Mouse (Mus musculus) G1E (cell line): ENCODE data around the gene Gm17018. TPM values are rescaled to one million over a fixed set of nuclear protein-coding genes. Genes with fewer than 3 reads are reported as not detected.

Source experiments
- ATAC-seq: 2 replicates; pipeline ENCODE4 v1.8.0; 2016; ENCODE audit warnings: mild to moderate bottlenecking; ENCODE audit not compliant: insufficient number of reproducible peaks, poor library complexity, low FRiP score, severe bottlenecking; ENCODE audit errors: extremely low read depth
- DNase-seq: peaks from one replicate; pipeline ENCODE4 v3.0.0; 2012; ENCODE audit warnings: low spot score
- H3K27me3 ChIP-seq: 2 replicates; pipeline ENCODE4 v1.6.1; 2012; ENCODE audit warnings: mild to moderate bottlenecking, low read length, inconsistent platforms; ENCODE audit not compliant: insufficient read depth
- H3K36me3 ChIP-seq: replicated peaks from 2 replicates; pipeline ENCODE3; 2012; ENCODE audit warnings: mild to moderate bottlenecking, inconsistent platforms
- H3K4me1 ChIP-seq: 2 replicates; pipeline ENCODE4 v1.6.1; 2012; ENCODE audit warnings: low read depth, low read length, inconsistent platforms, mixed read lengths; ENCODE audit not compliant: insufficient read depth
- H3K4me3 ChIP-seq: 2 replicates; pipeline ENCODE4 v1.5.1; 2012; ENCODE audit warnings: low read depth, mild to moderate bottlenecking, inconsistent platforms, low read length, moderate library complexity, mixed read lengths
- H3K9me3 ChIP-seq: replicated peaks from 2 replicates; pipeline ENCODE4 v1.6.1; 2012; ENCODE audit warnings: inconsistent platforms
- CTCF ChIP-seq: IDR thresholded peaks from 2 replicates; pipeline ENCODE4 v1.5.1; 2012; ENCODE audit warnings: low read depth, low read length, inconsistent platforms, mixed read lengths
- GATA1 ChIP-seq: IDR thresholded peaks from 2 replicates; pipeline ENCODE4 v1.6.1; 2012; ENCODE audit warnings: borderline replicate concordance, low read length, inconsistent platforms, mixed read lengths
- GATA2 ChIP-seq: IDR thresholded peaks from 2 replicates; pipeline ENCODE4 v1.6.1; 2012; ENCODE audit warnings: low read depth, low read length, inconsistent platforms, borderline replicate concordance
- POLR2AphosphoS5 ChIP-seq: IDR thresholded peaks from 2 replicates; pipeline ENCODE4 v1.6.1; 2012; ENCODE audit warnings: low read depth, low read length, inconsistent platforms; ENCODE audit not compliant: insufficient replicate concordance
- TAL1 ChIP-seq: conservative IDR thresholded peaks from 2 replicates; pipeline ENCODE4 v1.6.1; 2012; ENCODE audit warnings: low read depth, low read length, inconsistent platforms, mixed read lengths
- polyA plus RNA-seq: library from polyadenylated mRNA; stranded (reverse); fragments of >175 nt; gene quantifications from 2 replicates; pipeline ENCODE4 v1.2.3, GENCODE M21; 2012
- total RNA-seq, 2 experiments: library from RNA; stranded (forward) in 1 of 2; stranded (reverse) in 1 of 2; fragments of 200-1000 nt in 1 of 2; fragments of >200 nt in 1 of 2; fragmentation: Nextera tagmentation in 1 of 2; gene quantifications; 2 replicates each; pipeline ENCODE4 v1.2.3; 2014 to 2017

The Gm17018 gene
- total and polyA plus RNA-seq, 3 experiments = 13.0 to 28.4 (median 19.5) TPM

- Histone ChIP-seq H3K9me3 (no peaks in the 10 kb centered on the region), H3K4me3 (no peak overlapping the region), H3K4me1 (peaks cover 55% of the 10 kb centered on the region), H3K36me3 (peaks cover 84% of the 10 kb centered on the region), H3K27me3 (no peaks in the 10 kb centered on the region)
- ATAC-seq = no peak
- TF ChIP-seq GATA2 (no peak), POLR2AphosphoS5 (no peak), CTCF (no peak), GATA1 (no peak), TAL1 (no peak)
- no peak for DNase-seq
These were observed 56.3 kb downstream of the Gm17018 start for GRCm38 (mm10) chr19:45616735-45617134.

GRCm38 (mm10) chr19:45618184-45618583 is 57.8 kb downstream of the Gm17018 start:
- H3K27me3 ChIP-seq = no peaks in the 10 kb centered on the region
- H3K4me1 ChIP-seq = peaks cover 55% of the 10 kb centered on the region
- peaks cover 84% of the 10 kb centered on the region for H3K36me3 ChIP-seq
- H3K4me3 ChIP-seq = no peak overlapping the region; the same call in 1 of the 2 replicates
- TF ChIP-seq TAL1 = no peak
- no peak for TF ChIP-seq GATA2
- TF ChIP-seq POLR2AphosphoS5 = no peak
- TF ChIP-seq GATA1 = no peak
- TF ChIP-seq CTCF = no peak
- H3K9me3 ChIP-seq = no peaks in the 10 kb centered on the region
- ATAC-seq (no peak), DNase-seq (no peak)

GRCm38 (mm10) chr19:45619744-45620501 is 59.5 kb downstream of the Gm17018 start:
- TF ChIP-seq GATA2 (no peak), CTCF (no peak), GATA1 (no peak), TAL1 (no peak), POLR2AphosphoS5 (no peak)
- Histone ChIP-seq H3K36me3 (peaks cover 88% of the 10 kb centered on the region), H3K4me1 (peaks cover 44% of the 10 kb centered on the region), H3K4me3 (no peak overlapping the region), H3K27me3 (no peaks in the 10 kb centered on the region), H3K9me3 (no peaks in the 10 kb centered on the region)
- DNase-seq (no peak), ATAC-seq (no peak)

GRCm38 (mm10) chr19:45621061-45621460 is 60.6 kb downstream of the Gm17018 start:
- Histone ChIP-seq H3K9me3 (no peaks in the 10 kb centered on the region), H3K36me3 (peaks cover 84% of the 10 kb centered on the region), H3K4me3 (no peak overlapping the region), H3K4me1 (peaks cover 33% of the 10 kb centered on the region), H3K27me3 (no peaks in the 10 kb centered on the region)
- TF ChIP-seq POLR2AphosphoS5 (no peak), GATA2 (no peak), TAL1 (no peak), CTCF (no peak), GATA1 (no peak)
- no peak for DNase-seq
- ATAC-seq = no peak

- H3K9me3 ChIP-seq = no peaks in the 10 kb centered on the region
- H3K4me3 ChIP-seq = no peak overlapping the region
- peaks cover 26% of the 10 kb centered on the region for H3K4me1 ChIP-seq
- no peaks in the 10 kb centered on the region for H3K27me3 ChIP-seq
- no peak for ATAC-seq
- TF ChIP-seq TAL1 (no peak), GATA2 (no peak), GATA1 (no peak), CTCF (no peak), POLR2AphosphoS5 (no peak)
- H3K36me3 ChIP-seq = peaks cover 88% of the 10 kb centered on the region
- no peak for DNase-seq
These were observed 61.7 kb downstream of the Gm17018 start for GRCm38 (mm10) chr19:45622144-45622543.

GRCm38 (mm10) chr19:45623710-45624109 is 63.3 kb downstream of the Gm17018 start:
- no peak for DNase-seq
- H3K36me3 ChIP-seq = peaks cover 86% of the 10 kb centered on the region
- H3K4me3 ChIP-seq = no peak overlapping the region
- no peaks in the 10 kb centered on the region for H3K27me3 ChIP-seq
- H3K9me3 ChIP-seq = no peaks in the 10 kb centered on the region
- TF ChIP-seq POLR2AphosphoS5 = no peak
- no peak for TF ChIP-seq GATA2
- no peak for TF ChIP-seq TAL1
- no peak for TF ChIP-seq CTCF
- TF ChIP-seq GATA1 = no peak
- peaks cover 12% of the 10 kb centered on the region for H3K4me1 ChIP-seq
- ATAC-seq = no peak
